ENCODE assay signal across 9 mouse cellular contexts in the genomic region with DNA sequence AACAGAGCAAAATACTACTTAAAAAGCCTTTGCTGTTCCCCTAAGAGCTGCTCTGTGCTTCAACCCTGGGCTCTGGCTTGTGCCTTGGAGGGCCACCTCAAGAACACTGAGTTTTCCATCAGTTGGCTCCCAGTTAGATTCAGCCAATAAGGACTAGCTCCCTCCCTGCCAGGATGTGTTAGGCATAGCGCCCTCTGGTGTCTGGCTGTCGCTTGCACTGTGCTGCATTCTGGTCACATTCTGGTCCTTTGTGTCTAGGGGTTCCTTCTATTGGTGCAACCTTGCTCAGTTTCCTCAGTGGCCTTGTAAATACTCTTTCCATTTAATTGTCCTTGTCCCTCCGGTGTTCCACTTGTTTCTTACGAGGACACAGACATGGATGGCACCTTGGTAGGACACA.
A peak's percentile ranks its signal among the peaks of the same experiment; 100 is the strongest.
DNase-seq lines count a peak whose midpoint lies in the region; ATAC-seq and TF ChIP-seq lines count a peak whose summit lies in the region.
"Had no signal": no experiment of that assay in that cellular context is flagged by ENCODE, and none has a peak within 500 bp of the region (broad histone marks: within the 10 kb centered on the region; RNA-seq: fewer than 3 reads in every experiment).

No protein-coding gene starts in this region.

- no peak overlapping the region for H3K4me2 ChIP-seq in midbrain, embryonic 13.5 days (replicated peaks)
- H3K4me2 ChIP-seq in heart, embryonic 12.5 days, result no peak overlapping the region

- H3K36me3 ChIP-seq in heart, adult 2 months (ENCODE audit: control insufficient read depth, insufficient read depth, low read length), result no peaks in the 10 kb centered on the region
- H3K36me3 ChIP-seq in midbrain, embryonic 13.5 days, result no peaks in the 10 kb centered on the region
- H3K36me3 ChIP-seq in heart, embryonic 12.5 days, result no peaks in the 10 kb centered on the region

- 0 out of 2 replicates have a peak, but pooled peaks have one; percentile 30 for ATAC-seq in midbrain, embryonic 13.5 days
- no peak for ATAC-seq in heart, embryonic 12.5 days (ENCODE audit: insufficient number of reproducible peaks, low FRiP score)

- H3K27ac ChIP-seq in heart, adult 2 months, result no peak overlapping the region
- H3K27ac ChIP-seq in midbrain, embryonic 13.5 days, result no peak overlapping the region
- no peak overlapping the region for H3K27ac ChIP-seq in heart, embryonic 12.5 days (ENCODE audit: poor library complexity, severe bottlenecking)

- WGBS in heart, adult 2 months, result 64% methylated on average over 4 of the region's 4 CpGs
- 51% methylated on average over 4 of the region's 4 CpGs for WGBS in midbrain, embryonic 13.5 days
- 53% methylated on average over 4 of the region's 4 CpGs for WGBS in heart, embryonic 12.5 days

- H3K9me3 ChIP-seq in midbrain, embryonic 13.5 days, result no peaks in the 10 kb centered on the region
- H3K9me3 ChIP-seq in heart, embryonic 12.5 days (replicated peaks), result no peaks in the 10 kb centered on the region

- H3K4me3 ChIP-seq in heart, adult 2 months, result no peak overlapping the region
- no peak overlapping the region for H3K4me3 ChIP-seq in midbrain, embryonic 13.5 days (replicated peaks)
- no peak overlapping the region for H3K4me3 ChIP-seq in heart, embryonic 12.5 days
- H3K4me3 ChIP-seq: myocyte had no signal

- TF ChIP-seq CTCF in heart, adult 2 months (IDR thresholded peaks at IDR 0.05), result peak; percentile 55

- TF ChIP-seq EP300 in heart, adult 2 months (IDR thresholded peaks at IDR 0.05; ENCODE audit: insufficient read depth, low read depth, low read length), result no peak

- intact Hi-C loops in heart, adult 2 months (cut with DNase I), result no loop called here

- no peak overlapping the region for H3K9ac ChIP-seq in heart, adult 2 months (ENCODE audit: low read depth, low read length)
- no peak overlapping the region for H3K9ac ChIP-seq in midbrain, embryonic 13.5 days (replicated peaks)
- H3K9ac ChIP-seq in heart, embryonic 12.5 days, result no peak overlapping the region

- H3K79me2 ChIP-seq in heart, adult 2 months (replicated peaks; ENCODE audit: control insufficient read depth, insufficient read depth, low read length), result no peaks in the 10 kb centered on the region

- TF ChIP-seq POLR2A in heart, adult 2 months (IDR thresholded peaks at IDR 0.05; ENCODE audit: insufficient read depth, low read depth, low read length), result no peak

- no peaks in the 10 kb centered on the region; the same call in 1 of the 2 replicates for H3K27me3 ChIP-seq in heart, adult 2 months (ENCODE audit: control insufficient read depth, insufficient read depth, low read length)
- no peaks in the 10 kb centered on the region for H3K27me3 ChIP-seq in midbrain, embryonic 13.5 days
- peaks cover 90% of the 10 kb centered on the region for H3K27me3 ChIP-seq in heart, embryonic 12.5 days (replicated peaks)

- peaks cover 2% of the 10 kb centered on the region; the same call in 1 of the 2 replicates for H3K4me1 ChIP-seq in heart, adult 2 months (ENCODE audit: control insufficient read depth, insufficient read depth, low read length)
- no peaks in the 10 kb centered on the region for H3K4me1 ChIP-seq in midbrain, embryonic 13.5 days (replicated peaks)
- no peaks in the 10 kb centered on the region for H3K4me1 ChIP-seq in heart, embryonic 12.5 days (replicated peaks)

- DNase-seq in heart, adult 2 months, result peak in 1 of 2 experiments; percentile 35
- no peak for DNase-seq in heart, adult 9 months (ENCODE audit: low spot score in 2 of 2)
- peak; percentile 44 for DNase-seq in right cerebral cortex, postnatal 14 days
- DNase-seq in right cerebral cortex, postnatal 36 days (ENCODE audit: low spot score in 2 of 2), result no peak
- peak; percentile 67 for DNase-seq in embryo, embryonic 11 days
- DNase-seq in cerebellum, postnatal 36 days, result no peak

Comparison
In these comparisons a context has a peak if more than half of its experiments do, and no peak if none do; other contexts are left out.
1. DNase-seq: peak in right cerebral cortex, postnatal 14 days (single experiment) and embryo, embryonic 11 days (single experiment); none in heart, adult 9 months (0 of 2), right cerebral cortex, postnatal 36 days (0 of 2) and cerebellum, postnatal 36 days (0 of 2).